Mouse (Mus musculus): Measurements from ENCODE around the gene Tbc1d17. TPM values are rescaled to one million over a fixed set of nuclear protein-coding genes. Genes with fewer than 3 reads are reported as not detected.

Gene Tbc1d17
- total RNA-seq, 2 experiments from 2014 or later = 38.4 to 44.7 TPM

- intact Hi-C loops (cut with DNase I) = loop anchor here (5.0 kb wide), 1 partner anchor 40 kb away; no protein-coding TSS in a partner anchor
- no peak for DNase-seq
Observed at GRCm38 (mm10) chr7:44812651-44813325, 36.1 kb downstream of the Tbc1d17 start.

GRCm38 (mm10) chr7:44810819-44811557 lies 37.9 kb downstream of the Tbc1d17 start:
- intact Hi-C loops (cut with DNase I) = loop anchor here (5.0 kb wide), 1 partner anchor 39 kb away; no protein-coding TSS in a partner anchor
- no peak for DNase-seq

GRCm38 (mm10) chr7:44810365-44810764 lies 38.5 kb downstream of the Tbc1d17 start:
- DNase-seq = no peak
- intact Hi-C loops (cut with DNase I) = loop anchor here (5.0 kb wide), 1 partner anchor 38 kb away; no protein-coding TSS in a partner anchor

GRCm38 (mm10) chr7:44809466-44809865 lies 39.4 kb downstream of the Tbc1d17 start:
- intact Hi-C loops (cut with DNase I) = no loop called here
- no peak for DNase-seq

- intact Hi-C loops (cut with DNase I) = no loop called here
- DNase-seq = no peak
Observed at GRCm38 (mm10) chr7:44808927-44809326, 40.0 kb downstream of the Tbc1d17 start.

GRCm38 (mm10) chr7:44792781-44793180 lies 56.1 kb downstream of the Tbc1d17 start:
- no peak for DNase-seq
- intact Hi-C loops (cut with DNase I) = no loop called here

GRCm38 (mm10) chr7:44790066-44790465 lies 58.8 kb downstream of the Tbc1d17 start:
- no peak for DNase-seq
- intact Hi-C loops (cut with DNase I) = no loop called here

- no peak for DNase-seq
- intact Hi-C loops (cut with DNase I) = no loop called here
Observed at GRCm38 (mm10) chr7:44789531-44789930, 59.3 kb downstream of the Tbc1d17 start.

Small RNA genes within 50 kb of the gene (microRNA-seq; reads per million reads assigned to microRNA genes)
- gene Mir707 = 0 reads per million in 2 experiments

Other genes starting within 250 kb of the Tbc1d17 start
- gene Myh14, start 178.2 kb downstream of the Tbc1d17 start, total RNA-seq (2021) = 10 to 100 TPM; 37.0 to 46.2 TPM
- not detected for gene Izumo2, start 140.3 kb downstream of the Tbc1d17 start, total RNA-seq (2021)
- gene Vrk3, start 100.7 kb downstream of the Tbc1d17 start, total RNA-seq (2021) = 10 to 100 TPM; 24.7 to 28.3 TPM
- gene Zfp473, start 98.0 kb downstream of the Tbc1d17 start, total RNA-seq (2021) = under 1 TPM; 0.12 to 0.35 TPM
- gene Nup62, start 33.0 kb downstream of the Tbc1d17 start, total RNA-seq (2021) = 10 to 100 TPM; 44.3 to 45.1 TPM
- 1 to 10 TPM; 1.3 to 1.8 TPM for gene Il4i1, start 32.7 kb downstream of the Tbc1d17 start, total RNA-seq (2021)
- 10 to 100 TPM; 50.4 to 51.3 TPM for gene Atf5, start 32.4 kb downstream of the Tbc1d17 start, total RNA-seq (2021)
- gene Akt1s1, start 88 bp downstream of the Tbc1d17 start, total RNA-seq (2021) = 10 to 100 TPM; 76.8 to 78.4 TPM
- 10 to 100 TPM; 18.1 to 21.6 TPM for gene Pnkp, start 8.1 kb upstream of the Tbc1d17 start, total RNA-seq (2021)
- 100 to 1,000 TPM; 189 to 196 TPM for gene Ptov1, start 20.7 kb upstream of the Tbc1d17 start, total RNA-seq (2021)
- 10 to 100 TPM; 67.7 to 77.1 TPM for gene Med25, start 43.6 kb upstream of the Tbc1d17 start, total RNA-seq (2021)
- 10 to 100 TPM; 12.2 to 18.2 TPM for gene Fuz, start 47.0 kb upstream of the Tbc1d17 start, total RNA-seq (2021)
- gene Ap2a1, start 80.4 kb upstream of the Tbc1d17 start, total RNA-seq (2021) = 10 to 100 TPM; 90.9 to 91.1 TPM
- not detected for gene Tsks, start 94.1 kb upstream of the Tbc1d17 start, total RNA-seq (2021)
- 1 to 10 TPM; 4.1 to 6.2 TPM for gene Cpt1c, start 125.8 kb upstream of the Tbc1d17 start, total RNA-seq (2021)
- 100 to 1,000 TPM; 198 to 216 TPM for gene Prmt1, start 137.5 kb upstream of the Tbc1d17 start, total RNA-seq (2021)
- 10 to 100 TPM; 34.1 to 47.9 TPM for gene Irf3, start 148.6 kb upstream of the Tbc1d17 start, total RNA-seq (2021)
- gene Bcl2l12, start 149.6 kb upstream of the Tbc1d17 start, total RNA-seq (2021) = 10 to 100 TPM; 14.5 to 15.9 TPM
- 10 to 100 TPM; 68.5 to 70.1 TPM for gene Scaf1, start 167.3 kb upstream of the Tbc1d17 start, total RNA-seq (2021)
- gene Rras, start 168.9 kb upstream of the Tbc1d17 start, total RNA-seq (2021) = 10 to 100 TPM; 71.6 to 75.7 TPM
- 10 to 100 TPM; 28.8 to 35.7 TPM for gene Prr12, start 203.8 kb upstream of the Tbc1d17 start, total RNA-seq (2021)
- 10 to 100 TPM; 33.9 to 35.9 TPM for gene Nosip, start 213.3 kb upstream of the Tbc1d17 start, total RNA-seq (2021)
- 10 to 100 TPM; 10.9 to 11.3 TPM for gene Prrg2, start 213.6 kb upstream of the Tbc1d17 start, total RNA-seq (2021)
- 10 to 100 TPM; 76.5 to 83.4 TPM for gene Rcn3, start 243.1 kb upstream of the Tbc1d17 start, total RNA-seq (2021)